Mouse (Mus musculus) large intestine, adult 2 months (tissue): ENCODE data around the gene Nkrf. TPM values are rescaled to one million over a fixed set of nuclear protein-coding genes. Genes with fewer than 3 reads are reported as not detected.

Experiments used
- DNase-seq: peaks from one replicate; pipeline ENCODE4 v3.0.0-alpha.2; 2012; ENCODE audit warnings: low read depth, low spot score
- WGBS: fragments of 180-500 bp; shearing (Covaris S2); methylation state at CpG from one replicate; pipeline ENCODE4 v1.1.7; 2018; 5-methylcytosine and 5-hydroxymethylcytosine counted together
- polyA plus RNA-seq: library from polyadenylated mRNA; depleted of rRNA; stranded (reverse); fragments of >200 nt; gene quantifications from 2 replicates; pipeline ENCODE4 v1.2.3, GENCODE M21; 2012; rRNA removed

Gene Nkrf
- polyA plus RNA-seq, 1 experiment: 0.84 TPM

DNA sequence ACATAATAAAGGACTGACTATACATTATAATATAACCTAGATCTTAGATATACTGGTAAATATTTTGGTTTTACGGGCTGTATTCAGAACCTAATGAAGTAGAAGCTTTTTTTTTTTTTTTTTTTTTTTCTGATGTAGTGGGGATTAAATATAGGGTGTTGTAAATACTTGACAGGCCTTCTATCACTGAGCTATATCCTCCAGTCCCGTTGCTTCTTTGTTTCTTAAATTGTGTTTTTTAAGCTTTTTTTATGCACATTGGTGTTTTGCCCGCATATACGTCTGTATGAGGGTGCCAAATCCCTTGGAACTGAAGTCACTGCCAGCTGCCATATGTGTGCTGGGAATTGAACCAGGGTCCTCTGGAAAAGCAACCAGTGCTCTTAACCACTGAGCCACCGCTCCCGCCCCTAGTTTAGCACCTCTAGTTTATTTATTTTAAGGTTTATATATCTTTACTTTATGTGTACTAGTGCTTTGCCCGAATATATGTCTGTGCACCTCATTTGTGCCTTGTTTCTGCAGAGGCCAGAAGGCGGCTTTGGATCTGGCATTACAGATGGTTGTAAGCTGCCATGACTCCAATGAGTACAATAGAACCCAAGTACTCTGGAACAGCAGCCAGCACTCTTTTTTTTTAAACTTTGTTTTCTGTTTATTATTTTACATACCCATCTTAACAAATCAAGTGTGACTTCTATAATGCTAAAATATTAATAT, 37.9 kb downstream of the Nkrf start:
- no peak for DNase-seq
- WGBS: 45% methylated on average over 8 of the region's 8 CpGs

DNA sequence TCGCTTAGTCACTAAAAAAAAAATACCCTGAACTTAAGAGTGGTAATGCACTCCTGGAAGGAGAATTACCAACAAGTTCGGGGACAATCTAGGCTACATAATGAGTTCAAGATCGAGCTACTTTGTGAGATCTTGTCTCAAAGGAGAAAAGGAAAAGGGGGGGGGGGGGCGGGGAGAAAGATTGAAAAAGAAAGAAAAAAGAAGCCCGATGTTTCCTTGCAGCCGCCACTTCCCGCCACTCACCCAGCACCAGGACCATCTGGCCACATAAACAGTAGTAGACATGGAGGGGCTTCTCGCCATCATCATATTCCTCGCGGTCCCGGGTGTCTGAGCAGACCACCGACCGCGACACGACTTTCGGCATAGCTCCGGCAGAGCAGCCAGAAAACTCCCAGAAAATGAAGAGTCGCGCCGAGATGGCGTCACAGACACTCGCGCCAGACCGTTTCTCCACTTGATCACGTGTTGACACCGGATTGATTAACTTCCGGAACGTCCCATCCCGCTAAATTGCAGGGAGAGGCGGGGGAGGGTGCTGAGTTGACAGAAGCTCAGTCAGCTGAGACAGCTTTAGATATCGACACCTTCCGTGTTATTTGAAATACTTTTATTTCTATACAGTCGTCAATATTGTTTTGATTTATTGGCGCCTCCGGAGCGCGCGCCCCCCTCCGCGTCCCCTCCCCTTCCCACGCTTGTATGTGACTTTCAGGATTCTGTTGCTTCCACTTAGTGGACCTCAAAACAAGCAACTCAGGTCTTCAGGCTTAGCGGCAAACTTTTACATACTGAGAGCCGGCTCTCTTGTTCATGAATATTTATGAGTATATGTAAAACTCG, 38.7 kb downstream of the Nkrf start:
- peak; percentile 50 for DNase-seq
- 13% methylated on average over 42 of the region's 44 CpGs for WGBS

GRCm38 (mm10) chrX:36852631-36853030, 50.1 kb downstream of the Nkrf start:
- 87% methylated on average over 8 of the region's 8 CpGs for WGBS
- no peak for DNase-seq

DNA sequence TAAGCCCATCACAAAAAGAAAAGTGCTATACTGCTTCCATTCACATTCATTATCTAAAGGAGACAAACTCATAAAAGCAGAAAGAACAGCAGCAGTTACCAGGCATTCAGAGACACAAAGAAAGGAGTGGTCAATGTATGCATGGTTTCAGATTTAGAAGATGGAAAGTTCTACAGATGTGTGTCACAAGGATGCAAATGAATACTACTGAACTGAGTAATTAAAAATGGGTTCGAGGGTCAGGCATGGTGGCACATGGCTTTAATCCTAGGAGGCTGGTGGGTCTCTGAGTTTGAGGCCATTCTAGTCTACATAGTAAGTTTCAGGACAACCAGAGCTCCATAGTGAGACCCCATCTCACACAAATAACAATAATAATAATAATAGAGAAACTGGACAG, 55.5 kb downstream of the Nkrf start:
- 74% methylated on average over 1 of the region's 1 CpGs for whole genome bisulfite sequencing
- DNase-seq: no peak

DNA sequence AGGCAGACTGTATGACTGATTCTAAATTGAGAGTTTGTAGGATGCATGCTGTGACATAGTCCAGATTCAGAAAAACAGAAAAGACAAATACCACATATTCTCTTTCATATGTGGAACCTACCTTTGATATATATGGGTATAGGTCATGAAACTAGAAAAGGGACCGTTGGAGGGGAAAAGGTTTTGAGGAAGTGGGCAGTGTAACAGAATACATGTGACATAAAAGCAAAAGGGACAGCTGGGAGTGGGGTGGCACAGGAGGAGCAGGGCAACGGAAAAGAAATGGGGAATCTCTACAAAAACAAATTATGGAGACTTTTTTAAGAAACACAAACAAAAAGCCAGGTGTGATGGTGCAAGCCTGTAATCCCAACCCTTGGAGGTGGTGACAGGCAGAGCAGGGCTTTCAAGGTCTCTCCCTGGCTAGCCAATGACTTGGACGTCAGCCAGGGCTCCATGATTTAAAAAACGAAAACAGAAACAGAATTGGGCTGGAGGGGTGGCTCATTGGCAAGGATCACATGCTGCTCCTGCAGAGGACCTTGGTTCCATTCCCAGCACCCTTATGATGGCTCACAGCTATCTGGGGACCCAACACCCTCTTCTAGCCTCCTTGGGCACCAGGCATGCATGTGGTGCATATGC, 59.2 kb downstream of the Nkrf start:
- 34% methylated on average over 4 of the region's 4 CpGs for WGBS
- DNase-seq: no peak

DNA sequence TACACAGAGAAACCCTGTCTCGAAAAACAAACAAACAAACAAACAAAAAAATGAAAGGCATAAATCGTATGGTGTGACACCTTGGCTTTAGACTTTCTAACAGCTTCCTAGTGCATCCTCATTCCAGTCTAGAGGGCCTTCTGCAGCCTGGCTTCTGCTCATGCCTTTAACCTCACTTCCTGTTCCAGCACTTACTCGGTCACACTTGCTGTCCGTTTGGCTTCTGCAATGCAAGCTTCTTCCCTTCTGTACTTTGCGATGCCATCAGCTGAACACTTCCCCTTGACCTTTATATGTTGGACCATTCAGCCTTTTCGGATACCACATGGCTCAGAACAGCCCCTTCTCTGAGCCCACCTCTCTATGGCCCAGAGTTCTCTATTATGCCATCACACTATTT, 61.0 kb downstream of the Nkrf start:
- DNase-seq: no peak
- 76% methylated on average over 6 of the region's 6 CpGs for WGBS

DNA sequence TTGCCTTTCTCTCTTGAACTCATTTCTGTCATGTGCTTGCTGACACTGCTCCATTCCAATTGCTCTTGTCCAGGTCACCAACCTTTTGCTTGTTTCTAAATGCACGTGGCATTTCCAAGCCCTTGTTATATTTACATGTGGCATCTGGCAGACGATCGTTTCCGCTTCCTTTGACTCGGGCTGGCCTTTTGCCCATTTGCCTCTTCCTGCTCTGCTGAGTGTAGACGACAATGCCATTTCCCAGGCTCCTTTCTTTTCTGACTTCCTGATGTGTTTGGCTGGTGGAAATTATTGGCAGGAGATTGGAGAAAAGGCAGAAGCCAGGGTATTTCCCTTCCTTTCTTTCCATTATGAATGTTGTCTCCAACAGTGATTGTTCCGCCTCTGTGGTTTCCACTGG, 63.3 kb downstream of the Nkrf start:
- DNase-seq: no peak
- WGBS: 38% methylated on average over 7 of the region's 7 CpGs

Other genes with a start within 250 kb of the Nkrf start
- 0.78 and 0.96 TPM in 2 replicates for gene Slc25a43, start 159.2 kb downstream of the Nkrf start, polyA plus RNA-seq
- 1,802 and 2,724 TPM in 2 replicates for gene Slc25a5, start 107.2 kb downstream of the Nkrf start, polyA plus RNA-seq
- 41.4 and 43.5 TPM in 2 replicates for gene Ube2a, start 29.0 kb downstream of the Nkrf start, polyA plus RNA-seq
- 5.0 and 11.2 TPM in 2 replicates for gene C330007P06Rik, start 28.8 kb downstream of the Nkrf start, polyA plus RNA-seq
- 4.9 and 12.1 TPM in 2 replicates for gene Sept6, start 88.9 kb upstream of the Nkrf start, polyA plus RNA-seq
- gene Sowahd, start 145.9 kb upstream of the Nkrf start, polyA plus RNA-seq: 0.18 TPM in 1 of 2 replicates, not detected in the other
- 104 and 119 TPM in 2 replicates for gene Rpl39, start 182.5 kb upstream of the Nkrf start, polyA plus RNA-seq
- 2.0 and 3.3 TPM in 2 replicates for gene Upf3b, start 207.4 kb upstream of the Nkrf start, polyA plus RNA-seq
- gene Nkap, start 223.9 kb upstream of the Nkrf start, polyA plus RNA-seq: 1.1 and 1.7 TPM in 2 replicates